Mouse (Mus musculus) CD4-positive, CD25-positive, alpha-beta regulatory T cell, adult 9 weeks (primary cell): ENCODE data around the gene Gzmf. TPM values are rescaled to one million over a fixed set of nuclear protein-coding genes. Genes with fewer than 3 reads are reported as not detected.

ENCODE experiments used
- polyA plus RNA-seq: library from polyadenylated mRNA; unstranded; fragments of 100-300 nt; shearing (Covaris generic); gene quantifications from one replicate; pipeline ENCODE4 v1.2.1, GENCODE M21; 2017

Gzmf gene
- not detected for polyA plus RNA-seq

DNA sequence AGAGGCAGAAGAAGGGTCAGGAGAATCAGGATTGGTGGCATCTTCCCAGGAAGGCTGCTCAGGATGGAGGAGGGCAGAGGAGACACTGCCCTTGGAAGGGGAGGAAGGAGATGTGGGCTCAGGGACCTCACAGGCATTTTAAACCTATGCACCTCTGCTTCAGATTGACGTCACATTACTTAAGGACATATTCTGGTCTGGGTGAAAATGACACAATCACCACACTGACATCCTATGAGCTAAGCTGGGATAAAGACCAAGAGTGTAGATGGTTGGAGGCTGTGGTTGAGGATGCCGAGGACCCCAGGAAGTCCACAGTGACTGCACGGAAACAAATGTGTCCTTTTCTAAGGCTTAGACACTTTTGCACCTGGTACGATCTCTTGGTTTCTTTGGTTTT lies at the start of gene Gzmf:
Gene Gzmf, minus strand, starts transcription at position 101 of the 400 bp plus-strand sequence.

DNA sequence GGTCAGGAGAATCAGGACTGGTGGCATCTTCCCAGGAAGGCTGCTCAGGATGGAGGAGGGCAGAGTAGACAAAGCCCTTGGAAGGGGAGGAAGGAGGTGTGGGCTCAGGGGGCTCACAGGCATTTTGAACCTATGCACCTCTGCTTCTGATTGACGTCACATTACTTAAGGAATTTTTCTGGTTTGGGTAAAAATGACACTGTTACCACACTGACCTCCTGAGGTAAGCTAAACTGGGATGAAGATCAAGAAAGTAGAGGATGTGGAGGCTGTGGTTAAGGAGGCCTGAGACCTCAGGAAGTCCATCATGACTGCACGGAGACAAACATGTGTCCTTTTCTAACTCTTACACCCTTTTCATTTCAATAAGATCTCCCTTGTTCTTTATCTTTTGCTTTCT lies 23.3 kb upstream of the Gzmf start, which contains the start of gene Gzmc:
Gene Gzmc, minus strand, starts transcription at position 101 of the 400 bp plus-strand sequence.

DNA sequence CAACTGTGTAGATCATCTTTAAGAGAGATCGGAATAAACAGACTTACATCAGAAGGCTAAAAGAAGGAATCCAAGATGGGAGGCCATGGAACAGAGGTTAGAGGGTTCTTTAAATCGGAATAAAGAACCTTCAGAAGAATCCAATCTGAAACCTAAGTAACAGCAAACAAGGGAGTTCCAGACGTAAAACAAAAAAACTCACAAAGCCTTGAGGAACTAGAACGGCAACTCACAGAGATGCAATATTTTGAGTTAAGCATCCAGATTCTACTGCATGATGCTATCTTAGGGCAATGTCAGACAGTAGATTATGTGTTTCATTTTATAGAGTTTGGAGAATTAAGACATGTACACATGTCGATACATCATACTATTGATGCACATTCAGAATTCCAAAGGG lies 36.7 kb downstream of the Gzmf start, which contains the start of gene Gzmn:
Gene Gzmn, minus strand, starts transcription at position 101 of the 400 bp plus-strand sequence.

DNA sequence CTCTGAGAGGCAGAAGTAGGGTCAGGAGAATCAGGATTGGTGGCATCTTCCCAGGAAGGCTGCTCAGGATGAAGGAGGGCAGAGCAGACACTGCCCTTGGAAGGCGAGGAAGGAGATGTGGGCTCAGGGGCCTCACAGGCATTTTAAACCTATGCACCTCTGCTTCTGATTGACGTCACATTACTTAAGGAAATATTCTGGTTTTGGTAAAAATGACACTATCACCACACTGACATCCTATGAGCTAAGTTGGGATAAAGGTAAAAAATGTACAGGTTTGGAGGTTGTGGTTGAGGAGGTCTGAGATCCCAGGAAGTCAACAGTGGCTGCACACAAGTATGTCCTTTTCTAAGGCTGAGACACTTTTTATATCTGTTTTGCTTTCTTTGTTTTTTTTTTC lies 51.7 kb downstream of the Gzmf start, which contains the start of gene Gzmg:
Gene Gzmg, minus strand, starts transcription at position 101 of the 400 bp plus-strand sequence.

Other genes with a start within 250 kb of the Gzmf start
- not detected for gene Mcpt1, start 193.4 kb downstream of the Gzmf start, polyA plus RNA-seq
- gene Mcpt9, start 180.9 kb downstream of the Gzmf start, polyA plus RNA-seq, result not detected
- gene Mcpt2, start 169.4 kb downstream of the Gzmf start, polyA plus RNA-seq, result not detected
- gene Mcpt4, start 149.1 kb downstream of the Gzmf start, polyA plus RNA-seq, result not detected
- gene Mcpt8, start 126.1 kb downstream of the Gzmf start, polyA plus RNA-seq, result not detected
- not detected for gene Ctsg, start 108.8 kb downstream of the Gzmf start, polyA plus RNA-seq
- gene Gzme, start 90.8 kb downstream of the Gzmf start, polyA plus RNA-seq, result not detected
- gene Gzmd, start 78.8 kb downstream of the Gzmf start, polyA plus RNA-seq, result not detected
- gene Gzmg, start 51.8 kb downstream of the Gzmf start, polyA plus RNA-seq, result not detected
- gene Gzmn, start 36.8 kb downstream of the Gzmf start, polyA plus RNA-seq, result not detected
- 5.7 TPM for gene Gzmc, start 23.2 kb upstream of the Gzmf start, polyA plus RNA-seq
- 15.5 TPM for gene Gzmb, start 50.8 kb upstream of the Gzmf start, polyA plus RNA-seq
- not detected for gene Atp12a, start 153.7 kb upstream of the Gzmf start, polyA plus RNA-seq
- 1.5 TPM for gene Rnf17, start 191.2 kb upstream of the Gzmf start, polyA plus RNA-seq